Mouse (Mus musculus): ENCODE measurements at regions not wholly inside any gene's neighbourhood (a gene's known extent, or its start where the extent isn't known, plus 50 kb on each side); places are given as distances from the start of the nearest gene placed in this dataset.
"Not testable (repeated sequence)": the region's sequence is repeated elsewhere in the genome, so short reads cannot be mapped to it uniquely, and the experiment has no call there.

DNA sequence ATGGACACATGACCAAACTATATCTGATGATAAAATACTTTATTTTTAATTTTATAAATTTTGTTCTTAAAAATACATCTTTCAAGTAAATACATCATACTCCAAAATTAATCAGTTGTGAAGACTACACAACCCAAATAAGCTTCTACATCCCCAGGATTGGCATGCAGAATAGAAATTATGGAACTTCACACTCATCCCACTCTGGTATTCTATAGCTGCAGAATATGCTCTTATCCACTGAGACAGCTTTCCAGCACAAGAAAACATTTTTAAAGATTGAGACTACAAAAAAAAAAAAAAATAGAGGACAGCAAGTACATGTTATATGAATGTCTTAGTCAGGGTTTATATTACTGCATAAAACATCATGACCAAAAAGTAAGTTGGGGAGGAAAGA, 94.4 kb downstream of the Gm11232 start:
- DNase-seq: no peak

DNA sequence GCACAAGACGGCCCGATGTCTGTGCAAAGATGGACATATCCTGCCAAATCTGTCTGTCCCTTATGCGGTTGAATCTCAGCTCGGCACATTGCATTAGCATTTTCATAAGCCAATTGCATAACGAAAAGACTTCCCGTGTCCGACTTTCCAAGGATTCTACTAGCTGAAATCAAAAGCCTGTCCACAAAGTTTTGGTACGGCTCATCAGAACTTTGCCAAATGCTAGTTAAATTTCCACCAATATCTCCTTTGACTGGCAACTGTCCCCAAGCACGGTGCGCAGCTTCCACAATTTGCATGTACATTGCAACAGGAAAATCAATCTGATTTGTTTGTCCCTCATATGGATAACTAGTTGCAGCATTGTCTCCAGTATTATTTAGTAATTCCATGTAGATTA, 117.2 kb downstream of the Gm11232 start:
- DNase-seq: no peak

DNA sequence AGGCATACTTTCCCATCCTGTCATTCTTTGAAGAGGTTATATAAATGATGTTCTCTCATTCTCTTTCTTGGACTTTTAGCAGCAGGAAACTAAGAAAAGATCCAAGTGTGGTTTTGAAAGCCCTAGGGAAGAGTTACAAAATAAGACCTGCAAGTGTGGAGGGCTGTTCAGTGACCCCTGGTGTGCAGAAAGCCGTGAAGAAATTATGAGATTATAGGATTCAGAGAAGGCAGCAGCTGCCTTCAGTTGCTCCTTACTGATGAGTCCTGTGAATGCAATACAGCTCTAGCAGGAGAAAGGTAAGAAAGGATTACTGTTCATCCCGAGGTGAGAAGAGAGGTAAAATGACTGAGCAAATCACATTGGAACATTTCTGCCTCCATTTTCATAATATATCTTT, 130.7 kb downstream of the Gm11232 start:
- no peak for DNase-seq

DNA sequence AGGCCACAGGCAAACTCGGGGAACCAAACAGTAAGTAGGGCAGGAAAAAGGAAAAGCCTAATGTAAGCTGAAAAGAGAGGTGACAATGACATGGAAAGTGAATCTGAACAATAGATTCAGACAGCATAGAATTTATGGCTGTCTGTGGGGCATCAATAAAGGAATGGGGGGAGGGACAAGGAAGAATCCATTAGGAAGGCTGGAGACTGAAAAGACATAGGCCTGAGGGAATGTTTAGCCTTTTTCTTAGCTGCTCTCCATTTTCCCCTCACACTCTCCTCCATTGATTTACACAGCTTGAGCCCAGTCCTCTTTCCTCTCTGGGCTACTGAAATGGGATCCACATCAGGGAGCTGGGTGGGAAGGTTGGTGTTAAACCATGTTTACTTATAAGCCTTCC, 131.1 kb downstream of the Gm11232 start:
- no peak for DNase-seq

DNA sequence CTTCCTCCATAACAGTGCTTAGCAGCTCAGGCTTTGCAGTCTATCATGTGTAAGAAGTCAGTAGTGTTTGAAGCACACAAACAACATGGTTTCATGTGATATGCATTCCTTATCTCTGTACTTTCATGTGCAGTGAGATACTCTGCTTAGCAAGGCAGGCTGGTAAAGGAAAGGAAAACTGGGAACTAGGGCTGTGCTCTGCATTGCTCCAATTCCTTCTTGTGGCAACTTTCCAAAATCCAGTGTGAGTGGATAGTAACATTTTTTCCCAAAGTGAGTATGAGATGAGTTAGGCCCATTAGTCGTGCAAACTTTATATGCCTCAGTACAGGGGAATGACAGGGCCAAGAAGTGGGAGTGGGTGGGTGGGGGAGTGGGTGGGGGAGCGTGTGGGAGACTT, 133.0 kb downstream of the Gm11232 start:
- no peak for DNase-seq

DNA sequence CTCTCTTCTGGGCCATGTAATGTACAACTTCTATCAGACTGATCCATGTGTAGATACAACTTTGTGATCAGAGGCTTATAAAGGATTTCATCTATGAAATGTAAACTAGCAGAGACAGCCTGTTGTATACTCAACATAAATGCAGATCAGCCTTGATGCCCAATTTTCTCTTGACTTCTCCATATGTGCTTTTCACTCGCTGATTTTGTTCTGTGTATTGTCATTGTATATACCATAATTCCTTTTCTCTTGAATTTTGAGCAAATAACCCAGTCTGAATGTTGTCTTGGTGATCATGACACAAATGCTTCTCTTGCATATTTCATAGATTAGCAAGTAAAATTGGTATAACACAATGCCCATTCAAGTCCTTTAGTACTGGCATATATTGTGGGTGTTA, 144.0 kb downstream of the Gm11232 start:
- DNase-seq: no peak

GRCm38 (mm10) chr4:71585880-71586279, 171.9 kb downstream of the Gm11232 start:
- no peak for DNase-seq

GRCm38 (mm10) chr4:71560656-71561055, 197.1 kb downstream of the Gm11232 start:
- no peak for DNase-seq

GRCm38 (mm10) chr4:71539200-71539599, 218.6 kb downstream of the Gm11232 start:
- no peak for DNase-seq

DNA sequence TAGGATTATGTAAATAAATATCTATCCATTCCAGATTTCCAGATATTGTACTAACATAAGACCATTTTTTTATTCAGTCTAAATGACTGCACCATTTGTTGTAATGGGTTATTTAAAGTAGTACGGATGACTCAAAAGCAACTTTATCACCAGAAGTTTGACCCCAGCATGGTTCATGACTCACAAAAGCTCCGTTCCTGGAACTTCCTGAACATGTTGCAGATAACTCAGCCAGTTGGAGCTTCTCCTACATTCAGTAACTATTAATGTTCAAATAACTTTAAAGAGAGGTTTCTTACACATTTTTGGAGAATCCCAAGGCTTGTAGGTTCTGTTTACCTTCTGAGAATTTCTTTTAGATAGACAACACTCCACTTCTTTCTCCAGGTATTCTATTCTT, 219.8 kb downstream of the Gm11232 start:
- peak; percentile 10 to 29 for DNase-seq

GRCm38 (mm10) chr4:71524255-71524970, 233.4 kb downstream of the Gm11232 start:
- no peak for DNase-seq

DNA sequence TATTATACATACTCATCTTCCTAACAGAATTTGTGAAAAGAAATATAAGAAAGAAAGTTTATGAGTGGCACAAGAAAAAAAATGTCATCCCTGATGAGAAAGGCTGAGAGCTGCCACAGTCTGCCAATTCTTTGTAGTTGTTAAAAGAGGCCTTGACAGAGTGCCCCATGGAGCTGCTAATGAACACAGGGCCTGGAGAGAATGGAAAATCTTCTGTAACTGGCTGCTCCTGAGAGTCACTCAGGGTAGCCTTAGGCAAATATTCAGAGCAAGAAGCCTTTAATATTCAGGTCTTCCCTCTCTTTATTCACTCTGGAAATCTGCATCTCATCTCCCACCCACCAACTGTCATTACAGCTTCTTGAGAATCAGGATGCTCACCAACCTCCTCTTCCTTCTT, 237.0 kb downstream of the Gm11232 start:
- no peak for DNase-seq

GRCm38 (mm10) chr4:71517921-71518404, 239.8 kb downstream of the Gm11232 start:
- DNase-seq: no peak

DNA sequence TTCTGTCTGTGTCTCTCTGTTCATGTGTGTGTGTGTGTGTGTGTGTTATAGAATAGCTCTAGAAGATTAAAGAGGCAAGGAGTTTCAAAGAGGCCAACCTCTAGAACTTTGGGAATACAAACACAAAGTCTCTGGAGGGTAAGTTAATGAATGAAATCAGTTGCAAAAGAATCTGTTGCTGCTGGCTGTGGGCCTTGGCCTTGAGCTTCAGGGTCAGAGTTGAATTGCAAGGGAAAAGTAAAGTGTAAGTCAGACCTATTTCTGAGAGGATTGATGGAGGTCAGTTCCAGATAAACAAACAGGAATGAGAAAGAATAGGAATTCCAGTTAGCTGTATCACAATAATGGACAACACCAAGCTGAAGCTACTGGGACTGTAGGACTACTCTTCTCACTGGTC, 250.9 kb downstream of the Gm11232 start:
- DNase-seq: peak; percentile 71 to 76

- DNase-seq: no peak
Measured at GRCm38 (mm10) chr4:71489788-71490187, 268.0 kb downstream of the Gm11232 start.

GRCm38 (mm10) chr4:71488663-71489161, 269.1 kb downstream of the Gm11232 start:
- DNase-seq: no peak

DNA sequence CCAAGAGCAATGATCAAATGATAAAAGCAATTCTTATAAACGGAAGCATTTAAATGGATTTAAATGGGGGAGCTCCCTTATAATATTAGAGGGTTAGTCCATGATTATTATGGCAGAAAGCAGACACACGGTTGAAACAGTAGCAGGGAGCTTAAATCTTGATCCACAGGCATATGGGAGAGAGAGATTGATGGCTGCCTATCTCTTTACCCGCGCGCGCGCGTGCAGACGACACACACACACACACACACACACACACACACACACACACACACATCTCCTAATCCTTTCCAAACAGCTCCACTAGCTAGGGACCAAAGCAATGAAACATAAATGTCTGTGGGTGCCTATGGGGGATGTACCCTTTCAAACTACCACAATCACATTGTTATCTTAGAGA, 269.7 kb downstream of the Gm11232 start:
- no peak for DNase-seq

DNA sequence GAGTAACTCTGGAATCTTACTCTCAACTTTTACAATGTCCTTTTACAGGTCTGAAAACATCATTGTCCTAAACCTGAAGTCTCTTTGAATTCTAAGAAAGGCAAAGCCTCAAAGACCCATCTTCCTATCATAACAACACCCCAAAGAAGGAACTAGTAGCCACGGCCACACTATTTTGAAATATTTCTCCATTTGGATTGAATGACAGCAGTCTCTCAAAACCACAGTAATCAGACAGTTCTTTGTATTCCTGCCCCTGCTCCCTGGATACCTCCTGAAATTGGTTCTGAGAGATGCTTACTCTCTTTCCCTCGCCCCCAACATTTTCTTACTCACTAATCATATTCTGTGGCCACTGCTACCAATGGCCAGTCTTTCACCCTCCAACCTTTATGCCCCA, 276.8 kb downstream of the Gm11232 start:
- DNase-seq: no peak

GRCm38 (mm10) chr4:71470580-71470979, 287.2 kb downstream of the Gm11232 start:
- no peak for DNase-seq

GRCm38 (mm10) chr4:71454811-71455210, 303.0 kb downstream of the Gm11232 start:
- no peak for DNase-seq

DNA sequence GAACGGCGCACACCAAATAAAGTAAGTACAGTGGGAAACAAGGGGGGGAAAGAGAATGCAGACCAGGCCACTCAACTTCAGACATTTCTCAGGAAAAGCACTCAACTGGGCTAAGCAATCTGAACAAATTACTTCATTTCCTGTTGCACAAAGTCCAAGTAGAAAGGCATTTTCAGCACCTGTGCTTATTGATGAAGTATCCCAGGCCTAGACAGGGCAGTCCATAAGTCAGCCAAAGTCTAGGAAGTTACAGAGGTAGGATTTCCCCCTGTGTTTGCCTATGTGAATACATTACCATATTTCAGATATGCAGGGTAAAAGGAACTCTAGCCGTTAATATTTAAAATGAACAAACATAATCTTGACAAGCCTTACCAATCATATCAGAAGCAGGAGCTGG, 304.3 kb downstream of the Gm11232 start:
- no peak for DNase-seq

DNA sequence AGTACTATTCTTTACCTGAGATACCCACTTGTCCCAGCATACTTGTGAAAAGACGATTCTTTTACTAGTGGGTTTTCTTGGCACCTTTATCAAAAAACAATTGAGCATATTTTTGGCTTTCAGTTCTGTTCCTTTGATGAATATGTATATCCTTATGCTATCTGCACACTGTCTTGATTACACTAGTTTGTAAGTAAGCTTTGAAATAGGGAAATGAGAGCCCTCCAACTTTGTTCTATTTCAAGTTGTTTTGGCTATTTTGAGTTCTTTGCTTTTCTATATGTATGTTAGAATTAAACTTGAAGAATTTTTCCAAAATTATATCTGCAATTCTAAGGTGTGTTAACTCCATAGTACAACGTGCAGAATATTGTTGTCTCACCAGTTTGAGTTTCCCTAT, 311.3 kb downstream of the Gm11232 start:
- DNase-seq: no peak

DNA sequence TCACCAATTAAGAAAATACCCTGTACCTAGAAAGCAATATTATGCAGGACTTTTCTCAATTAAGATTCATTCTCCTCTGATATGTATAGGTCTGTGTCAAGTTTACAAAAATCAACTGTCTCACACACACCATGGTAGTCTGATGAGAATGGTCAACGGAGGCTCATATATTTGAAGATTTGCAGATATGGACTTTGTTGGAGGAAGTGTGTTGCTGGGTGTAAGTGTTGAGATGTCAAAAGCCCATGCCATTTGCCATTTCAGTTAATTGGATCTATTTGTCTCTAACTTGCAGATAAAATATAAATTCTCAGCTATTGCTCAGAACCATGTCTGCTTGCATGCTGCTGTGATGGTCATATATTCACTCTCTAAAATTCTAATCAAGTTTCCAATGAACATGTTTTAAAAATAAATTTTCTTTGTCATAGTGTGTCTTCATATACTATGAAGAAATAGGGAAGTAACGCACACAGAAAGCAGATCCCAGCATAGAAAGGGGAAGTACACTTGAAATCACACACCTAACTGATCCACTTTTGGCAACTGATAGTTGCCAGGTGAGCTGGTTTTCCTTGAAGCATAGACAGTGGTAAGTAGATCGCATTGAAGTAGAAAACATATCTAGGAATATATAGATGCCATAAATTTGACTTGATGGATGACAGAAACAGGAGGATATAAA, 326.4 kb downstream of the Gm11232 start:
- DNase-seq: no peak

DNA sequence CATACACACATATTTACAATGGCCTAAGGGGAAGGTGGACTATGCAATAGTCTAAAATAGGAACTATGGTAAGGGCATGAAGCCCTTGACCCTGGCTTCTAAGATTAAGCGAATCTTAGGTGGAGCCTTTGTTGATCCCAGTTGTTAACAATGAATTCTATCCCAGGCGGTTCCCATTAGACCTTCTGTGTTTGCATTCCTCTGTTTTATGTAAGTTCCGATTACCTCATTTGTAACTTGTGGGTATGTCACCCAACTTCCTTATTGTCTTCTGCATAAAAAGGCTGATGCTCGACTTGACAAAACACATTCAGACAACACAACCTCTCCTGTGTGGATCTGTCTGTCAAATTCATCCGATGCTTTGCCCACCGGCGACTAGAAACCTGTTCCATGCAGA, 335.6 kb downstream of the Gm11232 start:
- DNase-seq: not testable (repeated sequence)
